Mouse (Mus musculus) c-Kit-negative CD71-positive TER-119-positive erythroid progenitor cells, embryonic 14.5 days (primary cell): Measurements from ENCODE around the gene Bsg.

Experiments used
- DNase-seq: peaks from one replicate; pipeline ENCODE4 v3.0.0-alpha.2; 2013; ENCODE audit warnings: low read depth, low spot score

Bsg gene

DNA sequence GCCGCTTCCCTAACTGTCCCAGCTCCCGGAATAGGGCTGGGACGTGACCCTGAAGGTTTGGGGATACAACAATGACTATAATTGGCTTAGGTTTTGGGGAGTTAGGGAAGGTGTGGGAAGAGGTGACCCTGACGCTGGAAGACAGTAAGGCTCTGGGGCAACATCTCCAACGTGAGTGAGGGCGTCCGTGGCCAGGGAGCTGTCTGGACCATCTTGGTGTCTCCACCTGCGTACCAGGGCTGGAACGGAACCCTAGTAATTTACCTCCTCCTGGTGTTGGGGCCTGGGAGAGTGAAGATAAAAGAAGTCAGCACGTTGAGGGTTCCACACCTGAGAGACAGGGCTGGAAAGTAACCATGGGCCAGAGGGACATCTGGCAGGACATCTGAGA is 674 bp downstream of the Bsg start:
- DNase-seq, result no peak

DNA sequence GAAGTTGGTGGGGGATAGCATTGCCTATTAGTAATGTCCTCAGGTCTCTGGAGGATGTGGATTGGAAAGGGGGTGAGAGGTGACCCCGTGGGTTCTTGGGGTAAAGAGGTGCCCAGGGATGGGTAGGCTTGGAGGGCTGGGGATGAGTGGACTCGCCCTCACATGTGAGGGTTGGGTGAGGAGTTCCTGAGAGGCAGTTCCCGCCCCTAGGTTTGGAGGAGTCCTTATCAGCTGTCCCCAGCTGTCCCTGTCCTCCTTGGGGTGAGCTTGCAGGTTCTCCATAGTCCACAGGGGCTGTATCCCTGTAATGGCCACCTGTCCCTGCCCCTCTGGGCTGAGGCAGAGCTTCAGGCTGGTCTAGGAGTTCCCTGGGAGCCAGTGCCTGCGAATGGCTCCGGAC is 1.7 kb downstream of the Bsg start:
- peak; percentile 86 for DNase-seq

DNA sequence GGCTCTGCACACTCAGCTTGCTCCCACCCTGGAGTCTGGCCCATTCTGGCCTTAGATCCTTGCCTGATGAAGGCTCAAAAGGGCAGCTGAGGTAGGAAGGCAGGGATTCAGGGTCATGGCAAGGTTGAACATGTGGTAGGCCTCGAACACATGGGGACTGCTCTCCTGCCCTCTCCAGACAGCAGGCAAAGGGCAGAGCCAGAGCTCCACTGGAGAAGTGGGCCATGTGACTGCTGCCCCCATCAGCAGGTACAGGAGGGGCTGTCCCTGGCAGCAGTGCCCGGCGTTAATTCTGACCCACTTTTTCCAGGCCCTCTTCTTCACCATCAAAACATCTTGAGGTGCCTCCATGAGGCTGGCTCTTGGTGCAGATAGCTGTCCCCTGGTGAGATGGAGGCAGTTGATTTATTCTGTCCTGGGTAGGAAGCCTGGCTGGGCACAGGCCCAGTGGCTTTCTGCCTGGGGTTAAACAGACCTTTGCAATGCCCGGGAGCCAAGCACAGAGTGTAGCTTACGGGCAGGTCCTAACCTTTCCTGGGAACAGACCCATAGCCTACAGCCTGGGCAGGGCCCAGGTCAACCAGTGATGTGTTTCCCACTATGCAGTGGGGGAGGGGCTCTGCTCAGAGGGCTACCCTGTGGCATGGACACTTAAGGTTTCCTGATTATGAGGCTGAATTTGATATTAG is 2.3 kb downstream of the Bsg start:
- DNase-seq, result no peak

DNA sequence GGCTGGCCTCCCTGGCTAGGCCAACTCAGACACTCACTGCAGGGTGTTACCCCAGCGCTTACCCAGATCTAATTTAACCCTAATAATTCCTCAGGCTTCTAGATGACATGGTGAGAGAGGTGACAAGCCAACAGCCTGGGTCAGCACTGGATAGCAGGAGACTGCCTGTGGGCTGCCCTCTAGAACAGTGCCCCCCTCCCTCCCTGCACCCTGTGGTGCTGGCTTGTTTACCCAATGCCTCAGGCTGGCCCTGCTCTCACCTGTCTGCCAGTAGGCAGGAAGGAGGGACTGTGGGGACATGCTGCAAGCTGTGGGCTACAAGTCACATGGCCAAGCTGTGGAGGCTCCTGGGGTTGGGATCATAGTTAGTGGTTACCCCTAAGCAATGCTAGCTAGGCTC is 2.9 kb downstream of the Bsg start:
- DNase-seq, result no peak

GRCm38 (mm10) chr10:79707759-79708158 is 3.5 kb downstream of the Bsg start:
- no peak for DNase-seq

- no peak for DNase-seq
Observed at GRCm38 (mm10) chr10:79708668-79709067, 4.4 kb downstream of the Bsg start.

GRCm38 (mm10) chr10:79709307-79709706 is 5.0 kb downstream of the Bsg start:
- no peak for DNase-seq

- DNase-seq, result peak; percentile 57
Observed at GRCm38 (mm10) chr10:79712029-79712428, 7.7 kb downstream of the Bsg start.

DNA sequence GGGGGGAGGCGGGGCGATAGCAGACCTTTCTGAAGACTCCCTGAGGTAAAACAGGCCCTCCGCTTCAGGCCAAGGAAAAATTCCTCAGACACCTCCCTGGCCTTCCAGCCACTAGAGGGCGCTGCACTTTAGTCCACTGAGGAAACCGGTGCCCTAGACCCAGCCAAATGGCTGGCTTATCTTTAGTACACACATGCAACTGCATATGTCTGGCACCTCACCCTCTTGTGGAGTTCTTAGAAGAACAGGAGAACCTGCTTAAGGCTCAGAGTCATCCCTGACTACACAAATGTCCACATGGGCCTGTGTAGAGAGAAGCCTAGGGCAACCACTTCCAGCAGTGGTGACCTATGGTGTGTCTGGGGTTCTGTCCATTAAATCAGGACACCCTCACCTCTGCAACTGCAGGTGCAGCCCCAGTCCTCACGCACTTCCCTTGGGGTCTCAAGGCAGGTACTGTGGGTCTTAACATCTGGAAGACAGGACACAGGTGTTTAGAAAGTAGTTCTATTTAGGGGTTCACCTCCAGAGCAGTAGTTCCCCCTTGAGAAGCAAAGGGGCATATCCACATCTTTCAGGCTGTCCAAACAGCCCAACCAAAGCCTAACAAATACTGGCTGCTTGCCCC is 8.3 kb downstream of the Bsg start:
- DNase-seq, result peak; percentile 98

DNA sequence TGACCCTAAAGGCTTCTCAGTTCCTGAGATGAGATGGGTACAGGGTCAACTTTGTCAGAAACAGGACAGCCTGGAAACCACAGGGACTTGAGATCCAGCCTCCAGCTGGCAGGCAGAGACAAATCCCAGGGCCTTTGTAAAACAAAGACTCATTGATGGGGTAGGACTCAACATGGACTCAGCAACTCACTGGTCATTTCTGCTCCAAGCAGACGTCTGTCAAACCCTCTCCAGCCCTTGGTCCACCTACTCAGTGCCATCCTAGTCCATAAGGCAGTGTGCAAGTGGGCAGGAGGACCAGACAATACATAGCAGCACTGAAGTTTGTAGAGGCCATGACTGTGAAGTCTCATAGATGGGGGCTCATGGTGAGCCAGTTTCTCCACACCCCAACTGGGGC is 8.9 kb downstream of the Bsg start:
- DNase-seq, result no peak

- DNase-seq, result no peak
Observed at GRCm38 (mm10) chr10:79714996-79715395, 10.7 kb downstream of the Bsg start.

DNA sequence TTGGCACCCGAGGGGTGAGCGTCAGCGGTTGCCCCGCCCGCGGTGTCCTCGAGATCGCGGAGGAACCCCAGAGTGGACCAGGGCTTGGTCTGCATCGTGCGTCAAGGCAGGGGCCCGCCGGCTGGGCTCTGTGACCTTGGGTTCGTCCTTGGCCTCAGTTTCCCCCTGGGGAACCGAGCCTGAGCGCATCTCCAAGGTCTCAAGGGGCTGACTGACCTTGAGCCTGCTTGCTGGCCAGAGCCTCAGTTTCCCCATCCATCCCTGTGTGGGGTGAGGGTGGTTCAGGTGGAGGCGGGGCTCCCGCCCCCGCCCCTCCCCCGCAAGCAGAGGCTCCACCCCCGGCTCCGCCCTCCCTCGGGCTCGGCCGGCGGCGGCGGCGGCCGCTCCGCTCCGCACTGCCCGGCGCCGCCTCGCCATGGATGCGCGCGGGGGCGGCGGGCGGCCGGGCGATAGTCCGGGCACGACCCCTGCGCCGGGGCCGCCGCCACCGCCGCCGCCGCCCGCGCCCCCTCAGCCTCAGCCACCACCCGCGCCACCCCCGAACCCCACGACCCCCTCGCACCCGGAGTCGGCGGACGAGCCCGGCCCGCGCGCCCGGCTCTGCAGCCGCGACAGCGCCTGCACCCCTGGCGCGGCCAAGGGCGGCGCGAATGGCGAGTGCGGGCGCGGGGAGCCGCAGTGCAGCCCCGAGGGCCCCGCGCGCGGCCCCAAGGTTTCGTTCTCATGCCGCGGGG is 12.1 kb downstream of the Bsg start, which contains the start of gene Hcn2:
TSS of gene Hcn2 (plus strand) at position 381 of the 734 bp plus-strand sequence.
- no peak for DNase-seq

DNA sequence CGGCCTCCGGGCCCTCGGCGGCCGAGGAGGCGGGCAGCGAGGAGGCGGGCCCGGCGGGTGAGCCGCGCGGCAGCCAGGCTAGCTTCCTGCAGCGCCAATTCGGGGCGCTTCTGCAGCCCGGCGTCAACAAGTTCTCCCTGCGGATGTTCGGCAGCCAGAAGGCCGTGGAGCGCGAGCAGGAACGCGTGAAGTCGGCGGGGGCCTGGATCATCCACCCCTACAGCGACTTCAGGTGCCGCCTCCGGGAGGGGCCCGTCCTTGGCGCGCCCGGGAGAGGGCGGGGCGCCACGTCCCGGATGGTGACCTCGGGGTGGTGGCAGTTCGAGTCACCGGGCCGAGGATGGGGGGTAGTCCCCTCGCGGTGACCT is 12.7 kb downstream of the Bsg start:
- no peak for DNase-seq

DNA sequence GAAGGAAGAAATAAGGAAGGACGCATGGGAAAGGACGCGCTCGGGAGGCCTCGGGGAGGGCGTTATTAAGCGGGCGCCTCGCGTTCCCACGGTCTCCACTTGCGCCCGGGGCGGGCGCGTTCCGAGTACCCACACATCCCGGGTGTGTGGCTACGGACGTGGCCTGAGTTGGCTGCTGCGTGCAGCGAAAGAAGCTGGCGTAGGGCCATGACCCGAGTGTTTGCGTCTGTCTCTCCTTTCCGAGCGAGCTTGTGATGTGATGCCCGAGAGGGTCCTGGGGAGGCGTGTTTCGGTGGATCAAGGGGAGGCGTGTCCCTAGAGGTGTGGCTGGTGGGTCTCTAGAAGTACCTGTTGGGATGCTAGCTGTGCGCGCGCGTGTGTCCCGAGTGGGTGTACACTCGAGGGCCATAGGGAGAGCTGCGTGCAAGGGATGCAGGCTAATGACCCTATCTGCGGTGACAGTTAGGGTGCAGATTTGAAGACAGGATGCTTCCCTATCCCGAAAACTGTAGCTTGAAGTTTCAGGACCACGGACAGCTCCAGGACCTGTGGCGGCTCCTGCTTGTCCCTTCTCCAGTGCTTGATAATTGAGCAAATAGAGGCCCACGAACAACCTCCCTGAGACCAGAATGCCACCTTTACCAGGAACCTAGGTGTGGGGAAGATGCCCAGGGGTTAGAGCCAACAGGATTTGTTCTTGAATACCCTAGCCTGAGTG is 13.5 kb downstream of the Bsg start:
- peak; percentile 48 for DNase-seq

- no peak for DNase-seq
Observed at GRCm38 (mm10) chr10:79721089-79721488, 16.8 kb downstream of the Bsg start.

- DNase-seq, result no peak
Observed at GRCm38 (mm10) chr10:79723047-79723446, 18.8 kb downstream of the Bsg start.

GRCm38 (mm10) chr10:79723692-79724091 is 19.4 kb downstream of the Bsg start:
- no peak for DNase-seq

DNA sequence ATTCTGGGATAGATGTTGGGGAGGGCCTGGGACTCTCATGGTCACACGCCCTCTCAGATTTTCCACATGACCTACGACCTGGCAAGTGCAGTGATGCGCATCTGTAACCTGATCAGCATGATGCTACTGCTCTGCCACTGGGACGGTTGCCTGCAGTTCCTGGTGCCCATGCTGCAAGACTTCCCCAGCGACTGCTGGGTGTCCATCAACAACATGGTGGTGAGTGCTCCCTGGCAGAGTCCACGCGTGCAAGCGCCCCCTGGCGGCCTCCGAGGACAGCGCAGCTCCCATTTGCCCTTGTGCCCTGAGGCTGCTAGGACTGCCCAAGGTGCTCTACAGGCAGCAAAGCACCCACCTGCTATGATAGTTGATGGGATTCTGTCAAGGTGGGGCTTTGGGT is 21.8 kb downstream of the Bsg start:
- DNase-seq, result peak; percentile 58

- DNase-seq, result no peak
Observed at GRCm38 (mm10) chr10:79728323-79729249, 24.3 kb downstream of the Bsg start.

DNA sequence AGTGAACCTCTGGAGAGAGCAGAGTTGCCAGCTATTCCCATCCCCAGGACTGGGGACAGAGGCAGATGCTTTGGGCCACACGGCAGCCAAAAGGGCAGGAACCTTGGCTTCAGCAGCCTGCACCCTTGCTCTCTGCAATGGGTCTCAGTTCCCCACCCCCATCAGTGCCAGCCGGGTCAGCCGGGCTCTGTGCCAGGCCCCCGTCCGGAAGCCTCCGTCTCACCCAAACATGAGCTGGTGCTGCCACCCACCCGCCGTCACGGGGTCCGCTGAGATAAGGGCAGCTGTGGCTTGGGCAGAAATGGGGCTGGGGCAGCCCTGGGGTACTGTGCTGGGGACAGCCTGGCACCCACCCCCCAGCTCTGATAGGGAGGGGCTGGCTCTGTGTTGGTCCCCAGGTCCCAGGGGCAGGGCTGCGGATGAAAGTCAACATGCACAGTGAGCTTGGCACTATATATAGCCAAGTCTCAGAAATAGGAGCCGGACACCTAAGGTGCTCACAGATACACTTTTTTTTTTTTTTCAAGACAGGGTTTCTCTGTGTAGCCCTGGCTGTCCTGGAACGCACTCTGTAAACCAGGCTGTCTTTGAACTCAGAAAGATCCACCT is 25.2 kb downstream of the Bsg start:
- DNase-seq, result no peak

GRCm38 (mm10) chr10:79732500-79732899 is 28.2 kb downstream of the Bsg start:
- DNase-seq, result no peak
